Mouse (Mus musculus): Measurements from ENCODE around the gene Pde7b. TPM values are rescaled to one million over a fixed set of nuclear protein-coding genes. Genes with fewer than 3 reads are reported as not detected.

Gene Pde7b
- polyA plus RNA-seq, 1 experiment: 6.1 TPM

- no peak for TF ChIP-seq POLR2A (IDR thresholded peaks at IDR 0.05; ENCODE audit: borderline replicate concordance, extremely low read depth, insufficient read depth, insufficient read length, poor library complexity, severe bottlenecking)
- TF ChIP-seq CTCF (IDR thresholded peaks at IDR 0.05; ENCODE audit: borderline replicate concordance, extremely low read depth, insufficient read depth, insufficient read length): no peak
These were observed 22.4 kb upstream of the Pde7b start for GRCm38 (mm10) chr10:20747229-20747628.

DNA sequence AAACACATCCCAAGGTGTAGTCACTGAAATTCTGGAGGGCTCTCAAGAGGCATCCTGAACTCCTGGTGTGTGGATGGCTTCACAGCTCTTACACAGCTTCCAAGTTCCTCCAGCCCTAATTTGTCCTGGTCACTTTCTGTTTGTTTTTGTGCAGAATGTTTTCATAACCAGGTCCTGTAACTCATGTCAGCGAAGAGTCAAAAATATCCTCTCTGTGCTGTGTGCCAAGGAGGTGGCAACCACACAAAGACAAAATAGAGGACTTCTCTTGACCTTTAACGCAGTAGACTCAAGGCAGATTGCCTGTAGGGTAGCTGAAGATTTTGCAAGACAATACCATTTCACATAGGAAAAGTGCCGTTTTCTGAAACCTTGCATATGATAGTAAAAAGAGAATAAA lies 14.9 kb upstream of the Pde7b start:
- DNase-seq (ENCODE audit: low read depth): no peak
- TF ChIP-seq CTCF (IDR thresholded peaks at IDR 0.05; ENCODE audit: borderline replicate concordance, extremely low read depth, insufficient read depth, insufficient read length) (no peak), POLR2A (IDR thresholded peaks at IDR 0.05; ENCODE audit: borderline replicate concordance, extremely low read depth, insufficient read depth, insufficient read length, poor library complexity, severe bottlenecking) (no peak)

More at GRCm38 (mm10) chr10:20747229-20747628, 22.4 kb upstream of the Pde7b start:
- DNase-seq (ENCODE audit: low read depth): no peak

DNA sequence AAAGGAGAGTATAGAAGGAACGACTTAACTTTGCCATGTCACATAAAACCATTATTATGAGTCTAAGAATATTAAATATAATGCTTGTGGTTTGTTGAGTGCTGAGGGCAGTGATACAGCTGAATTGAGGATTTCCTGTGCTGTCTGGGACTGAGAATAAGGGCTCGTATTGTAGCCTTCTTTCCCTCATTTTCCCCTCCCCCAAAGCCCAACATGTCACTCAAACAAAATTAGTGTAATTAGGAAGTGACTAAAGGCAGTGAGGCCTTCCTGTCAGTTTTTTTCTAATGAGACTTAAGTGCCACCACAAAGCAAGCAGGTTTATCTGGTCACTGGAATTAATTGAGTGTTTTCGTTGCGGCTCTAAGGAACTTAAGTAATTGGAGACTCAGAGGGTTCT lies 12.3 kb upstream of the Pde7b start:
- peak; percentile 72 for DNase-seq (ENCODE audit: low read depth)
- TF ChIP-seq POLR2A (IDR thresholded peaks at IDR 0.05; ENCODE audit: borderline replicate concordance, extremely low read depth, insufficient read depth, insufficient read length, poor library complexity, severe bottlenecking) (no peak), CTCF (IDR thresholded peaks at IDR 0.05; ENCODE audit: borderline replicate concordance, extremely low read depth, insufficient read depth, insufficient read length) (no peak)

- DNase-seq (ENCODE audit: low read depth): no peak
- no peak for TF ChIP-seq CTCF (IDR thresholded peaks at IDR 0.05; ENCODE audit: borderline replicate concordance, extremely low read depth, insufficient read depth, insufficient read length)
- no peak for TF ChIP-seq POLR2A (IDR thresholded peaks at IDR 0.05; ENCODE audit: borderline replicate concordance, extremely low read depth, insufficient read depth, insufficient read length, poor library complexity, severe bottlenecking)
These were observed 11.0 kb upstream of the Pde7b start for GRCm38 (mm10) chr10:20735775-20736449.

GRCm38 (mm10) chr10:20733576-20733975 lies 8.7 kb upstream of the Pde7b start:
- no peak for DNase-seq (ENCODE audit: low read depth)
- TF ChIP-seq POLR2A (IDR thresholded peaks at IDR 0.05; ENCODE audit: borderline replicate concordance, extremely low read depth, insufficient read depth, insufficient read length, poor library complexity, severe bottlenecking) (no peak), CTCF (IDR thresholded peaks at IDR 0.05; ENCODE audit: borderline replicate concordance, extremely low read depth, insufficient read depth, insufficient read length) (no peak)

DNA sequence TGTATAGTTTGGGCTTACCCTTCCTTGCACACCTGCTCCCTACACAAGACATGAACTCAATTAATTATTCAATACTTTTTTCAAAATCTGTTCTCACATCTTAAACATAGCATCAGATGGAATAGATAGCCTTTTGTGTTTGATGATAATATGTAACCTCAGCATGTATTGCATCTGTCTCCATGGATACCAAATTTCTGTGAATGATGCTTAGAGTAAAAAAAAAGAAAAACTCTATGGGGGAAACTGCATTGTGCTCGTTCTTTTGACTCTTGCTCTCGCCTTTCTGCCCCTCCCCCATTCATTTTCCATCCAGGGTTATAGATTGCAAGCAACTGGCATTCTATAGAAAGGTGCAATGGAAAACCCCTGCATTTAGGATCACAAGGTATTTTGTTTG lies 7.3 kb upstream of the Pde7b start:
- TF ChIP-seq CTCF (IDR thresholded peaks at IDR 0.05; ENCODE audit: borderline replicate concordance, extremely low read depth, insufficient read depth, insufficient read length) (no peak), POLR2A (IDR thresholded peaks at IDR 0.05; ENCODE audit: borderline replicate concordance, extremely low read depth, insufficient read depth, insufficient read length, poor library complexity, severe bottlenecking) (no peak)
- peak; percentile 54 for DNase-seq (ENCODE audit: low read depth)

DNA sequence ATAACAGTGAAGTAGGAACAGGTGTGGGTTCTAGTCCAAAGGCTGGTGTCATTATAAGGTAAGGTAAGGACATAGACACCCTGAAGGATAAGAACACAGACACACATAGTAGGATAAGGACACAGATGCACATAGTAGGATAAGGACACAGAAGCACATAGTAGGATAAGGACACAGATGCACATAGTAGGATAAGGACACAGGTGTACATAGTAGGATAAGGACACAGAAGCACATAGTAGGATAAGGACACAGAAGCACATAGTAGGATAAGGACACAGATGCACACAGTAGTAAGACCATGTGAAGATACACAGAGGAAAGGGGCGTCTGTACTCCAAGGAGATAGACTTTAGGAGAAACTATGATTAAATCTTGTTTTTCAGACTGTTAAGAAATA lies 5.2 kb upstream of the Pde7b start:
- DNase-seq (ENCODE audit: low read depth): no peak
- no peak for TF ChIP-seq CTCF (IDR thresholded peaks at IDR 0.05; ENCODE audit: borderline replicate concordance, extremely low read depth, insufficient read depth, insufficient read length)
- TF ChIP-seq POLR2A (IDR thresholded peaks at IDR 0.05; ENCODE audit: borderline replicate concordance, extremely low read depth, insufficient read depth, insufficient read length, poor library complexity, severe bottlenecking): no peak

- no peak for TF ChIP-seq POLR2A (IDR thresholded peaks at IDR 0.05; ENCODE audit: borderline replicate concordance, extremely low read depth, insufficient read depth, insufficient read length, poor library complexity, severe bottlenecking)
- no peak for TF ChIP-seq CTCF (IDR thresholded peaks at IDR 0.05; ENCODE audit: borderline replicate concordance, extremely low read depth, insufficient read depth, insufficient read length)
- DNase-seq (ENCODE audit: low read depth): no peak
These were observed 606 bp upstream of the Pde7b start for GRCm38 (mm10) chr10:20725384-20725983.

DNA sequence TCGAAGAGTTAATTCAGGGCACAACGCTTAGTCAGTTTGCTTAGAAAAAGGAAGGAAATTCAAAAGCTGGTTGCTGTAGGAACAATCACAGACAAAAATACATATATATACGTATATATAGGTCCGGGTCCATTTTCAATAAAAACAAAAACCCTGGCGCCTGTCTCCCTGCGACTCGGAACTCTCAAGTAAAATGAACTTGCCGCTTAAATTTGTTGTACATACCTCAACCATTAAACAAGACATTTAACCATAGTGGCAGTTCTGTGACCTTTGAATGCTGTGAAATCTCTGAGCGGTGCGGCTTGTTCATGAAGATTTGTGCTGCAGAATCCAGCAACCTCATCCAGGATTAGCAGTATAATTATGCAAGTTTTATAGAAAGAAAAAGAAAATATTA lies 427 bp downstream of the Pde7b start:
- peak; percentile 37 for DNase-seq (ENCODE audit: low read depth)
- TF ChIP-seq POLR2A (IDR thresholded peaks at IDR 0.05; ENCODE audit: borderline replicate concordance, extremely low read depth, insufficient read depth, insufficient read length, poor library complexity, severe bottlenecking) (no peak), CTCF (IDR thresholded peaks at IDR 0.05; ENCODE audit: borderline replicate concordance, extremely low read depth, insufficient read depth, insufficient read length) (no peak)

DNA sequence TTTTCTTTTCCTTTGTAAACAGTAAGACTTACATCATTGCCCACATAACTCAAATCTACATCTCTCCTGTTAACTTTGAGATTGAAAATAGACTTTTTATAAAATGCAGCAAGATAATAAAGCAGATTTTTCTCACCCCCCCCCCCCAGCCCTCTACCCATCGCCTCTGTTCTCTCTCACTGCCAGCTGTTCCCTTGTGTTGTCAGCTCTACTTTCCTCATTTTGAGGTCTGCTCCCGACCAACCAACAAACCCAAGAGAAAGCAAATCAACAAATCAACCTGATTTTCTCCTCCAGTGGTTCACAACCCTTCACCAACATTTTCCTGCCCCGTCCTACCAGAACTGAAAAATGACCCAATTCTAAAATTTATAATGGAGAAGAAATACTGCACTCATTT lies 916 bp downstream of the Pde7b start:
- TF ChIP-seq POLR2A (IDR thresholded peaks at IDR 0.05; ENCODE audit: borderline replicate concordance, extremely low read depth, insufficient read depth, insufficient read length, poor library complexity, severe bottlenecking): no peak
- no peak for TF ChIP-seq CTCF (IDR thresholded peaks at IDR 0.05; ENCODE audit: borderline replicate concordance, extremely low read depth, insufficient read depth, insufficient read length)
- no peak for DNase-seq (ENCODE audit: low read depth)

- DNase-seq (ENCODE audit: low read depth): peak; percentile 62
- TF ChIP-seq CTCF (IDR thresholded peaks at IDR 0.05; ENCODE audit: borderline replicate concordance, extremely low read depth, insufficient read depth, insufficient read length): no peak
- TF ChIP-seq POLR2A (IDR thresholded peaks at IDR 0.05; ENCODE audit: borderline replicate concordance, extremely low read depth, insufficient read depth, insufficient read length, poor library complexity, severe bottlenecking): no peak
These were observed 1.4 kb downstream of the Pde7b start for GRCm38 (mm10) chr10:20723521-20723915.

All from brain, embryonic 14.5 days (tissue).